Mouse (Mus musculus): Measurements from ENCODE around the gene D930048N14Rik. TPM values are rescaled to one million over a fixed set of nuclear protein-coding genes. Genes with fewer than 3 reads are reported as not detected.

D930048N14Rik gene
- polyA plus RNA-seq, 1 experiment from 2014 or later, result 1.2 TPM

DNA sequence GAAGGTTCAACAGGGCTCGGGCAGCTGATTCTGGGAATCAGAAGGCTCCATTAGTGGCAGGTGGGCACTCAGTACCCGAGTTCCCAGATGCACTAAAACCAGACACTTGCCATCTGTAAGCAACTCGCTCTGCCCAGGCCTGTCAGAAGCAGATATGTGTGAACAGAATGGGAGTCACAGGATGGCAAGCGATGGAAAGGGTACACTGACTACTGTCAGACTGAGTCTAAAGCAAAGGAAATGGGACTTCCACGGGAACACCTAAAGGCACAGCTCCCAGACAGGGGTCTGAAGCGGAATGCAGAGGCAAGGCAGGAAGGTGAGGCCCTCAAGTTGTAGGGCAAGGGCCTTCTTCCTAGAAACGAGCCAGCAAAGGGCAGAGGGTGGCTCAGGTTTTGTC is 4.5 kb upstream of the D930048N14Rik start:
- Histone ChIP-seq H3K4me3 (ENCODE audit: low read depth, low read length) (no peak overlapping the region), H3K4me1 (ENCODE audit: control insufficient read depth, insufficient read depth, low read length) (peaks cover 14% of the 10 kb centered on the region), H3K27me3 (ENCODE audit: control insufficient read depth, insufficient read depth, low read depth, low read length) (peaks cover 6% of the 10 kb centered on the region; the same call in 1 of the 2 replicates), H3K4me2 (ENCODE audit: low read length) (no peak overlapping the region), H3K36me3 (ENCODE audit: control insufficient read depth, insufficient read depth, low read length) (peaks cover 5% of the 10 kb centered on the region), H3K9ac (ENCODE audit: low read depth, low read length) (no peak overlapping the region), H3K27ac (ENCODE audit: low read length) (no peak overlapping the region), H3K9me3 (replicated peaks; ENCODE audit: control insufficient read depth, low read length, poor library complexity, severe bottlenecking) (no peaks in the 10 kb centered on the region)
- ATAC-seq, result no peak
- 88% methylated on average over 7 of the region's 7 CpGs for WGBS

DNA sequence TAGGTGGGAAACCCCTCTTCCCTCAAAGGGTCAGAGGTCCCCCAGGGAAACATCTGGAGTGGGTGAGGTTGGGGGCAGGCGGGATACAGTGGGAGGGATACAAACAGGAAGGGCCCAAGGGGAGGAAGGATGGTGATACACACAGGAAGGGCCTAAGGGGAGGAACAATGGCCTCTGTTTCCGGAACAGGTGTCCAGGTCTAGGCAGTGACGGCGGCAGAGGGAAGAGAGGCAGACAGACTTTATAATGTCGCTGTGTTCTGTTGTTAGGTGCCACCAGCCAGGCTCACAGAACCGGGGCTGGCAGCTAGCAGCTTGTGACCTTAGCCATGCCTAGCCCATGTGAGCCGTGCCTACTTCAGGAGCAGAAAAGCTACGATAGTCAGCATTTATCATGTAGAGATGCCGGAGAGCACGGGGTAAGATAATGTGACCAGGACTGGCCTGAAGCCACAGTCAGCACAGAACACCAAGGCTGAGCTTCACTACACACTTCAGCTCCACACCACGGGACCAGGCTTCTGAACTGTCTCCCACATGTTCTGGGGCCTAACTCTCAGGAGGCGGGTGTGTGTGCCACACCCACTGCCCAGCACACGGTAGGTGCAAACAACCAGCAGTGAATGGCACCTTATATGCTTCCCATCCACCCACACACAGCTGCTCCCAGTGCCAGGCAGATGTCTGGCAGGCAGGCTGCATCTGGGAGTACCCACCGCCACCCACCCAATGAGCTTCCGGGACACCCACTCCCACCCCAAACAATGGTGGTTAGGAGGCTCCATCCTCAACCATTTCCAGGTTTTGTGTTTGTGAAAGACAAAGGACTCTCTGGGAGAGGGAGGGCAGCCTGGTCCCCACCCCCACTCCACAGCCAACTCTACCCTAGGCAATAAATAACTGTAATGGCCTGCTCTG is 3.7 kb upstream of the D930048N14Rik start:
- Histone ChIP-seq H3K27me3 (ENCODE audit: control insufficient read depth, insufficient read depth, low read depth, low read length) (peaks cover 6% of the 10 kb centered on the region; the same call in 1 of the 2 replicates), H3K4me1 (ENCODE audit: control insufficient read depth, insufficient read depth, low read length) (peaks cover 14% of the 10 kb centered on the region), H3K9me3 (replicated peaks; ENCODE audit: control insufficient read depth, low read length, poor library complexity, severe bottlenecking) (no peaks in the 10 kb centered on the region), H3K27ac (ENCODE audit: low read length) (no peak overlapping the region), H3K36me3 (ENCODE audit: control insufficient read depth, insufficient read depth, low read length) (peaks cover 5% of the 10 kb centered on the region), H3K4me2 (ENCODE audit: low read length) (no peak overlapping the region), H3K9ac (ENCODE audit: low read depth, low read length) (no peak overlapping the region), H3K4me3 (ENCODE audit: low read depth, low read length) (no peak overlapping the region)
- 90% methylated on average over 15 of the region's 15 CpGs for WGBS
- ATAC-seq, result no peak

DNA sequence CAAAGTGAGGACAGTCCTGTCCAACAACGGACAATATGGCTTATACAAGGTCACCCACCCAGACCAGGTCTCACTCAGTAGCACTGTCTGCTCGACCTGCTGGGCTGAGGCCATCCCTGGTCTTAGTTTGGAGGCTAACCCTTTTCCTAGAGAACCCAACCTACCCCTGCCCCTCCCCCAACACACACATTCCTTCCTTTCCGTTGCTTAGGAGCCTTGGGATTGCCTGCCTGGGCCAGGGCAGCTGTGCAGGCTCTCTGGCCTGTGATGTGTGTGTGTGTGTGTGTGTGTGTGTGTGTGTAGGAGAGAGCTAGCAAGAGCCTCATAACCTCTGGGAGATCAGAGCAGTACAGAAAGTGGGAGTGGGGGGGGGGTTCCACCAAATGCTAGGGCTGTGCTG is 2.2 kb upstream of the D930048N14Rik start:
- Histone ChIP-seq H3K27ac (ENCODE audit: low read length) (no peak overlapping the region), H3K27me3 (ENCODE audit: control insufficient read depth, insufficient read depth, low read depth, low read length) (peaks cover 6% of the 10 kb centered on the region; the same call in 1 of the 2 replicates)
- 11% methylated on average over 3 of the region's 3 CpGs for WGBS

DNA sequence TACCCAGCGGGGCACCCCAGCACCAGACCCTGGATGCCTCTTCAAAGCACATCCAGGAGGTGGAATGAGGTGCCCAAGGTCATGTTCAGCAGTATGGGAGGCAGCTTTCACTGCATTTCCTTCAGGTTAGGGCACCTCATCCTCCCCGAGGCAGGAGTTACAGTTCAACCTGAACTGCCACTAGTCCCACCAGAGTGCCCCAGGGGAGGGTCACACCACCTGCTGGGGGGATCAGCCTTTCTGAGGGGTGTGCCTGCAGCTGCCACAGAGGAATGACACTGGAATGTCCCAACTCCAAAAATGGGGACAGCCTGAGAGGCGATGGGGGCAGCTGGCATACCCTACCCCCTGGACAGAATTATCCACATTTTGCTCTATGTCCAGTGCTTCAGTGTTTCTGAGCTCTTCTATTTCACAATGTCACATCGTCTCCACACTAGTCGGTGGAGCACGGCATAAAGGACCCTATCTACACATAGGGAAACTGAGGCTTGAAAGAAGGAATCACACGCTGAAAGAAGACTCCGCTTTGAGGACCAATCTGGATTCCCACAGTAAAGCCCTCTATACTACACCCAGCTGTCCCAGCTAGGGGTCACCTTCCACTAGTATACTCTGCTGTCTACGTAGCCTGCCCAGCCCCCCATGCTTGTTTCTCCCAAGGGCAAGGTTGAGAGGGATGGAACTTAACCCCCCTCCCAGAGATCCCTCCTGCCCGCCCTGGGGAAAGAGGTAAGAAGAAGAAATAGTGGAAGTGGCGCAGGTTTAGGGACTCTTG is 1.5 kb upstream of the D930048N14Rik start:
- no peaks in the 10 kb centered on the region for H3K9me3 ChIP-seq (replicated peaks; ENCODE audit: control insufficient read depth, low read length, poor library complexity, severe bottlenecking)
- WGBS, result 27% methylated on average over 11 of the region's 11 CpGs
- H3K9ac ChIP-seq (ENCODE audit: low read depth, low read length), result peak overlapping the region; percentile 82
- H3K27me3 ChIP-seq (ENCODE audit: control insufficient read depth, insufficient read depth, low read depth, low read length), result peaks cover 6% of the 10 kb centered on the region; the same call in 1 of the 2 replicates
- peaks cover 3% of the 10 kb centered on the region for H3K36me3 ChIP-seq (ENCODE audit: control insufficient read depth, insufficient read depth, low read length)
- peak overlapping the region; percentile 95 for H3K4me2 ChIP-seq (ENCODE audit: low read length)
- H3K4me1 ChIP-seq (ENCODE audit: control insufficient read depth, insufficient read depth, low read length), result peaks cover 14% of the 10 kb centered on the region
- no peak overlapping the region for H3K27ac ChIP-seq (ENCODE audit: low read length)
- no peak for ATAC-seq
- peak overlapping the region; percentile 77 for H3K4me3 ChIP-seq (ENCODE audit: low read depth, low read length)

More for the DNA sequence above, 2.2 kb upstream of the D930048N14Rik start:
- no peak for ATAC-seq
- Histone ChIP-seq H3K36me3 (ENCODE audit: control insufficient read depth, insufficient read depth, low read length) (peaks cover 5% of the 10 kb centered on the region), H3K9ac (ENCODE audit: low read depth, low read length) (peak overlapping the region; percentile 4; the same call in 1 of the 2 replicates), H3K4me2 (ENCODE audit: low read length) (peak overlapping the region; percentile 95; the same call in 1 of the 2 replicates), H3K9me3 (replicated peaks; ENCODE audit: control insufficient read depth, low read length, poor library complexity, severe bottlenecking) (no peaks in the 10 kb centered on the region), H3K4me3 (ENCODE audit: low read depth, low read length) (no peak overlapping the region), H3K4me1 (ENCODE audit: control insufficient read depth, insufficient read depth, low read length) (peaks cover 14% of the 10 kb centered on the region)

DNA sequence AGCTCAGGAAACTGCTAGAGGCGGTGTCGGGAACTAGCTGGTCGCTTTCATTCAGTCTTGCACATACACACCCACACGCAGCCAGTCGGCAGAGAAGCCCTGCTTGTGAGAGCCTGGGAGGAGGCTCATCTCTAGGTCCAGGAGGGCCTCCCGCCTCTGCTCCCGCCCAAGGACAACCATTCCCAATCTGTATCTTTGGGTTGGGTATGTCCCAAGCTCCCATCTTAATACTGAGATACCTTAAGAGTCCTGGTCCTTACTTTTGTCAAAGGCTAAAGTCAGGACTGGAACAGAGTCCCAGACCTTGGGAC is 910 bp upstream of the D930048N14Rik start:
- WGBS, result 7% methylated on average over 7 of the region's 7 CpGs
- Histone ChIP-seq H3K4me3 (ENCODE audit: low read depth, low read length) (peak overlapping the region; percentile 77), H3K4me1 (ENCODE audit: control insufficient read depth, insufficient read depth, low read length) (peaks cover 14% of the 10 kb centered on the region), H3K4me2 (ENCODE audit: low read length) (peak overlapping the region; percentile 95), H3K27ac (ENCODE audit: low read length) (no peak overlapping the region), H3K9ac (ENCODE audit: low read depth, low read length) (peak overlapping the region; percentile 82), H3K27me3 (ENCODE audit: control insufficient read depth, insufficient read depth, low read depth, low read length) (peaks cover 6% of the 10 kb centered on the region; the same call in 1 of the 2 replicates), H3K36me3 (ENCODE audit: control insufficient read depth, insufficient read depth, low read length) (peaks cover 3% of the 10 kb centered on the region), H3K9me3 (replicated peaks; ENCODE audit: control insufficient read depth, low read length, poor library complexity, severe bottlenecking) (no peaks in the 10 kb centered on the region)
- ATAC-seq, result no peak

DNA sequence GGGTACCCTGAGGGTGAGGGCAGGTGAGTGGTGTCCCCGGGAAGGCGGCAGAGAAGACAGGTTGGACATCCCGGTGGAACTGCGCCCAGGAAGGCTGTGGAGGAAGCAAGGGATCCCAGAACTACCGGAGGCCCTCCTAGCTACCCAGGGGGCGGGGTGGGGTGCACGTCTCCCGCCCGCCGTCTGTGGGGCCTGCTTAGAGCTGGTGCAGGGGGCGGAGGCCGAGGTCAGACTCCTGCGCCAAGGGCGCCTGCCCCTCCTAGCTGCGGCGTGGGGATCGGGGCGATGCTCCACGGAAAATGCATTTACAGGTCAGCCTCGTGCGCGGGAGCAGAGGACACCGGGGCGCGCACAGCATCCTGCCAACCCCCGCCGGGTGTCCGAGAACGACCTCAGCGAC is 493 bp upstream of the D930048N14Rik start:
- peak overlapping the region; percentile 77 for H3K4me3 ChIP-seq (ENCODE audit: low read depth, low read length)
- peaks cover 2% of the 10 kb centered on the region for H3K36me3 ChIP-seq (ENCODE audit: control insufficient read depth, insufficient read depth, low read length)
- H3K9ac ChIP-seq (ENCODE audit: low read depth, low read length), result peak overlapping the region; percentile 82
- peak; percentile 43; the same call in 1 of the 2 replicates for ATAC-seq
- peaks cover 14% of the 10 kb centered on the region for H3K4me1 ChIP-seq (ENCODE audit: control insufficient read depth, insufficient read depth, low read length)
- 2% methylated on average over 28 of the region's 30 CpGs for WGBS
- H3K4me2 ChIP-seq (ENCODE audit: low read length), result peak overlapping the region; percentile 95
- no peak overlapping the region; the same call in 1 of the 2 replicates for H3K27ac ChIP-seq (ENCODE audit: low read length)
- H3K27me3 ChIP-seq (ENCODE audit: control insufficient read depth, insufficient read depth, low read depth, low read length), result peaks cover 6% of the 10 kb centered on the region; the same call in 1 of the 2 replicates
- no peaks in the 10 kb centered on the region for H3K9me3 ChIP-seq (replicated peaks; ENCODE audit: control insufficient read depth, low read length, poor library complexity, severe bottlenecking)

DNA sequence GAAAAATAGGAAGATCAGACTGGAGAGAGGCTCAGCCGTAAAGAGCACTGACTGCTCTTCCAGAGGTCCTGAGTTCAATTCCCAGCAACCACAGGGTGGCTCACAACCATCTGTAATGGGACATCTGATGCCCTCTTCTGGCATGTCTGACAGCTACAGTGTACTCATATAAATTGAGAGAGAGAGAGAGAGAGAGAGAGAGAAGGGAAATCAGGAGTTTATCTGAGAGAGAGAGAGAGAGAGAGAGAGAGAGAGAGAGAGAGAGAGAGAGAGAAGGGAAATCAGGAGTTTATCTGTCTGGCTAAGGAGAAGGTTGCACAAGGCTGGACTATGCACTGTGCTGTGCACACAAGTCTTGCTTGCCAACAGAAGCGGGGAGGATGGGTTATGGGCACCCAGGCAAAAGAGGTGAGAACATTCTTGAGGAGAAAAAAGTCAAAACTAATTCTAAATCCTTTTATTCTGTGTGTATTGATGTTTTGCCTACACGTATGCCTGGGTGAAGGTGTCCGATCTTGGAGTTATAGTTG is 2.2 kb downstream of the D930048N14Rik start:
- Histone ChIP-seq H3K36me3 (ENCODE audit: control insufficient read depth, insufficient read depth, low read length) (no peaks in the 10 kb centered on the region), H3K4me3 (ENCODE audit: low read depth, low read length) (no peak overlapping the region), H3K9me3 (replicated peaks; ENCODE audit: control insufficient read depth, low read length, poor library complexity, severe bottlenecking) (no peaks in the 10 kb centered on the region), H3K4me1 (ENCODE audit: control insufficient read depth, insufficient read depth, low read length) (peaks cover 14% of the 10 kb centered on the region), H3K27ac (ENCODE audit: low read length) (no peak overlapping the region), H3K4me2 (ENCODE audit: low read length) (no peak overlapping the region), H3K27me3 (ENCODE audit: control insufficient read depth, insufficient read depth, low read depth, low read length) (peaks cover 6% of the 10 kb centered on the region; the same call in 1 of the 2 replicates), H3K9ac (ENCODE audit: low read depth, low read length) (no peak overlapping the region)
- no peak for ATAC-seq
- 90% methylated on average over 4 of the region's 4 CpGs for WGBS

DNA sequence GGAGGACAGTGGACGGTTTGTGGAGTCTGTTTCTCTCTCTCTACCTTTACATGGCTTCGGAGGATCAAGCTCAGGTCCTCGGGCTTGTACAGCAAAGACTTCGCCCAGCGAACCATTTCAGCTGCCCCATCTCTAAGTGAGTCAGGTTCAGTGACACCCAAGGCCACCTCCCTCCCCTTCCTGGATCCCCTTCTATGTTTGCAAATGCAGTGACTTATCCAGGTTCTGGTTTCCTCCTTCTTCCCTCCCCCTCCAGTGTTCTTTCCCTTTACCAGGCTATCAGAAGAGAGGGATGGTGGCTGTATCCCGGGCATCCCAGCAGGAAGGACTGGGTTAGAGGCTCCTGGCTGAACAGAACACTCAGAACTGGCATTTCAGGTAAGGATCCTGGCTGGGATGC is 3.0 kb downstream of the D930048N14Rik start:
- ATAC-seq, result no peak

More for the DNA sequence above, 3.0 kb downstream of the D930048N14Rik start:
- Histone ChIP-seq H3K4me3 (ENCODE audit: low read depth, low read length) (no peak overlapping the region), H3K4me1 (ENCODE audit: control insufficient read depth, insufficient read depth, low read length) (peaks cover 13% of the 10 kb centered on the region), H3K27me3 (ENCODE audit: control insufficient read depth, insufficient read depth, low read depth, low read length) (peaks cover 6% of the 10 kb centered on the region; the same call in 1 of the 2 replicates), H3K9ac (ENCODE audit: low read depth, low read length) (no peak overlapping the region), H3K4me2 (ENCODE audit: low read length) (no peak overlapping the region), H3K27ac (ENCODE audit: low read length) (no peak overlapping the region), H3K36me3 (ENCODE audit: control insufficient read depth, insufficient read depth, low read length) (no peaks in the 10 kb centered on the region), H3K9me3 (replicated peaks; ENCODE audit: control insufficient read depth, low read length, poor library complexity, severe bottlenecking) (no peaks in the 10 kb centered on the region)
- WGBS, result 85% methylated on average over 6 of the region's 6 CpGs
